Mouse (Mus musculus) mouse trophoblast stem cell (cell line): Measurements from ENCODE around the gene Impdh2.

Source experiments
- in situ Hi-C, 2 experiments: fragments of 300-500 bp; cut with MseI, MboI; formaldehyde crosslinking; loops; 2 replicates in 1 of 2; 3 replicates in 1 of 2; pipeline ENCODE4 v1.15.1; 2025

Gene Impdh2

GRCm38 (mm10) chr9:108560227-108560841, at the start of gene Impdh2:
Gene Impdh2 (plus strand): TSS chr9:108560286.
- in situ Hi-C loops, result no loop called here

- in situ Hi-C loops, result no loop called here
Observed at GRCm38 (mm10) chr9:108516380-108517251, 43.5 kb upstream of the Impdh2 start, which contains the start of gene Qrich1. Gene Qrich1 (plus strand): TSS chr9:108516806.

GRCm38 (mm10) chr9:108517253-108517930, 42.7 kb upstream of the Impdh2 start:
- in situ Hi-C loops, result no loop called here

GRCm38 (mm10) chr9:108517931-108518332, 42.2 kb upstream of the Impdh2 start:
- in situ Hi-C loops, result no loop called here

- in situ Hi-C loops, result no loop called here
Observed at GRCm38 (mm10) chr9:108521604-108522003, 38.5 kb upstream of the Impdh2 start.

DNA sequence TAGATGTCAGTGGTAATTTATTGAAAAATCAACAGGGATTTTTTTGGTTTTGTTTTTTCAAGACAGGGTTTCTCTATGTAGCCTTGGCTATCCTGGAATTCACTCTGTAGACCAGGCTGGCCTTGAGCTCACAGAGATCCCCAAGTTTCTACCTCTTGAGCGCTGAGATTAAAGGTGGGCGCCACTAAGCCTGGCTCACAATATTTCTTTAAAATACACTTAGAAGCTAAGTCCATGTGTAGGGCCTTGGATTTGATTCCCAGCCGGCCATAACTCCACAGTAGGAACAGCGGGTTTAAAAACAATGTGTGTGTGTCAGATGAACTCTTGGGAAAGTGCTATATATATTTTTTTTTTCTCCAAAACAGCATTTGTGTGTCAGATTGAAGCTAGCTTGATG, 36.7 kb upstream of the Impdh2 start:
- in situ Hi-C loops, result no loop called here

DNA sequence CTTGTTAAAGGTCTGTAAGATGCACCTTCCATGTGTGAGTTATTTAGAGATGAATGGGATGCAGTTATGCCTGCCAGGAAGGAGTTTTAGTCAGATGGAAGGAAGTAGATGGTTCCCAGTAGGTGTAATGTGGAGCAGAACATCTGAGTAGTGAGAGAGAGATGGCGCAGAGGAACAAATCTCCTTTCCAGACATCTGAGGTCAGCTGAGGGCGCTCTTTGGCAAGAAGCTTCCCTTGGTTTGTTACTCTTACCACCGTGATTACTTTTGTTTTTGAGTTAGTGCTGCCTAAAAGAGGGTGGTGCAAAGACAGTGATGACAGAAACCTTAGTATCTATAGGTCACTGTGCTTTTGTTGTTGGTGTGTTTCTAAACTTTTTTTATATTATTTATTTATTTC, 34.7 kb upstream of the Impdh2 start:
- in situ Hi-C loops, result no loop called here

DNA sequence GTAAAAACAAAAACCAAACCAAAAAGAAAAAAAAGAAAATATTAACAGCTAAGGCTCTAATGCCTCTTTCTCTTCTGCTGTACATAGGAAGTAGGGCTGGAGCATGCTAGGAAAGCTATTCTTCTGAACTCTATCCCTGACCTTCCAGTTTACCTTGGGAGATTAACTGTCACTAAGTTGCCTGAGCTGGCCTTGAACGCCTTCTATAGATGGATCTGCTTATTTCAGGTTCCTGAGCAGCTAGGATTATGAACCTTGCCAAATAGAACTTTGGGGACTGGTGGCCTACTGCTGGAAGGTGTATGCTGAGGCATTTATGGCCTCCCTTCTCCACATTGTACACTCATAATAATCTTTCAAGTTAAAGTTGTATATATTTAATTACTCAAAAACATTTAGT, 29.1 kb upstream of the Impdh2 start:
- in situ Hi-C loops, result no loop called here

GRCm38 (mm10) chr9:108531496-108531895, 28.6 kb upstream of the Impdh2 start:
- in situ Hi-C loops, result no loop called here

GRCm38 (mm10) chr9:108540846-108541245, 19.2 kb upstream of the Impdh2 start:
- in situ Hi-C loops, result no loop called here

DNA sequence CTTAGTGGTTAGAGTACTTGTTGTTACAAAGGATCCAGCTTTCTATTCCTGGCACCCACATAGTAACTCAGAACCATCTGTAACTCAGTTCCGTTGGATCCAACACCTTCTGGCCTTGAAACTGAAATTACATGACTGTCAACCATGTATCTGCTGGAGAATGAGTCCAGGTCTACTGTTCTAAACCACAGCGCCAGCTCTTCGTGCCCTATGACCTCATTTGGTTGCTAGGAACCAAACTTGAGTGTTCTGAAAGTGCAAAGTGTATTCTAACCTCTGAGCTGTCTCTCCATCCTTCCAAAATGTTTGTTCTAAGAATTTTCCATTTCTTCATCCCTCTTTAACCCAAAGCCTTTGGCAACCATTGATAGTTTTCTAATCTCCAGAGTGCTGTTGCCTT, 14.1 kb upstream of the Impdh2 start:
- in situ Hi-C loops, result no loop called here

DNA sequence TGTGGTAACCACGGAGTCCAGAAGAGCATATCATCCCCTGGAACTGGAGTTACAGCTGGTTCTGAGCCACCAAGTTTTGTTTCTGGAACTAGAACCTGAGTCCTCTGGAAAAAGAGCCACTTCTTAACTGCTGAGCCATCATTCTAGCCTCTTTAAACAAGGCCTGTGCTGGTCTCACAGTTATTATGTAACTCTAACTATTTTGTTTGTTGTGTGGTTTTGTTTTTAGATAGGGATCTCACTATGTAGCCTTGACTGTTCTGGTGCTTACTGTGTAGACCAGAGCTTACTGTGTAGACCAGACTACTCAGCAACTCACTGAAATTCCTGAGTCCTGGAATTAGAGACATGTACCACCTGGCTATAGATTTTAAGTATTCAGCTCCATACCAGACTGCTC, 13.2 kb upstream of the Impdh2 start:
- in situ Hi-C loops, result no loop called here

DNA sequence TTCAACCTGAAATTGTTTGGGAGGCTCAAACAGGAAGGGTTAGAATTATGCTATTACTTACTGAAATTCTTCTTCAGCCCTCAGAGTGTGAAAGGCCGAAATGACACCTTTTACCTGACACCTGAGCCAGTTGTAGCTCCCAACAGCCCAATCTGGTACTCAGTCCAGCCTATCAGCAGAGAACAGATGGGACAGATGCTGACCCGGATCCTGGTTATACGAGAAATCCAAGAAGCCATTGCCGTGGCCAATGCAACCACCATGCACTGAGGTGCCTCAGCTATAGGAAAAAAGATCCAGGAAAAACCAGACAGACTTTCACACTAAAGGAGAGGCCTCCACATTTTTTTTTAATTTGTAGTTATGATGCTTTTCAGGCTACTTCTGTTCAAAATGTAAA, 917 bp upstream of the Impdh2 start:
- in situ Hi-C loops, result no loop called here

- in situ Hi-C loops, result no loop called here
Observed at GRCm38 (mm10) chr9:108563671-108564070, 3.6 kb downstream of the Impdh2 start.

- in situ Hi-C loops, result no loop called here
Observed at GRCm38 (mm10) chr9:108564131-108564530, 4.0 kb downstream of the Impdh2 start.

- in situ Hi-C loops, result no loop called here
Observed at GRCm38 (mm10) chr9:108565881-108566814, 6.1 kb downstream of the Impdh2 start.

DNA sequence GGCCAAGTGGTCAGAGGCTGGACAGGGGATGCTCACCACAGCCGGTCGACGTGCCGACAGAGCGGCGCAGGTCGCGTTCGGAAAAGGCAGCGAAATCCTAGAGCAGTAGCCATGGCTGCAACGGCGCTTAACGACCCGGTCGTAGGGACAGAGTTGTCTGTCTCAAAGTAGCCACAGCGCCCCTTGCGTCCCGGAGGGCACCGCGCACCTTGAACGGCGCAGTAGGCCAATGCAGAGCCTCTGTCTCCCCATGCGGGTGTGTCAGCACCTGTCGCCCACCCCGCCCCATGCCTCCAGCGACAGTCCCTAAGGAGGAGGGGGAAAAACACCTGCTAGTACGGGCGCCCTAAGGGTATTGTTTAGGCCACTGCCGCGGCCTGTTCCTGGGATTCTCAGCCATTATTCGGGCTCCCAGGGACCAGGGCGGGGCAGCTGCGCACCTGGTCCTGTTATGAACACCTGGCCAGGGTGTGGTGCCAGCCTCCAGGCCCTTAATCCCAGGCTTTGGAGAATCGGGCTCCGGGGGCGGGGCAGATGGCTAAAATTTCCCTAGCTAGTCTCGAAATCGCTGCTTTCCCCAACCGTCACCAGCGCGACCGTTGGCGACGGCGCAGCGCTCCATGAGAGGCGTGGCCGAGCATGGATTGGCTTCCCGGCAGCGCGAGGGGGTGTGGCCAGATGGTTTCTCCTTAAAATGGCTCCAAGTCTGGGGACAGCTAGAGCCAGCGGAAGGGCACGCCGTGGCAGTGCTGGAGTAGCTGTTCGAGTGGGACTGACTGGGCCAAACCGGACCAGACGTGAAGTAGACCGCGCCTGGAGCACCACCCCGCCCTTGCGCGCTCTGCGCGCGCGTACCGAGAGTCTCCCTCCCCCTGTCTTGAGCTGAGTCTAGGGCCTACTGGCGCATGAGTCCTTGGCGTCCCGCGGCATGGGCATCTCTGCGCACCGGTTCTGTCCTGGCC, 7.0 kb downstream of the Impdh2 start, which contains the start of gene Ndufaf3:
Gene Ndufaf3 (minus strand): TSS at position 620 of the 962 bp plus-strand sequence.
- in situ Hi-C loops, result no loop called here

GRCm38 (mm10) chr9:108567931-108568419, 7.9 kb downstream of the Impdh2 start:
- in situ Hi-C loops, result no loop called here

DNA sequence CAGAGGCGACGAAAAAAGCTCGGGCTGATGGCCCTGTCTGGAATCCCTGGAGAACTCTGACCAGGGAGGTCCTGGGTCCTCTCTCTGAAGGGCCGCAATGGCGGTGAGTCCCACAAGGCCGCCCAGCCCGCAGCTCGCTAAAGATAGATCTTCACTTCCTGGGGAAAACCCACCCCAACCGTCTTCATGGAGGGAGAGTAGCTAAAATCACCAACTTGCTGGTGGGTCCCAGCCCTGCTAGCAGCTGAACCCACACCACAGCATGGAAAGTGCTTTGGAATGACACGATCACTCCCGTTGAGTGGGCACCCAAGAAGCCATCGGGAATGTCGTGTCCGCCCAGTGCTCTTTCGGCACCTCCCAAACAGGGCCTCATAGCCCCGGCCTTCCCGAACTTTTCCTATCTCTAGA, 8.4 kb downstream of the Impdh2 start:
- in situ Hi-C loops, result no loop called here
